Mouse (Mus musculus) splenic B cell, adult 2 months (primary cell): Measurements from ENCODE around the gene Cdh13.

Experiments used
- DNase-seq: peaks from one replicate; pipeline ENCODE4 v3.0.0-alpha.2; 2011; ENCODE audit warnings: low read depth, low spot score
- H3K27me3 ChIP-seq: 2 replicates; pipeline ENCODE4 v1.6.1; 2012; ENCODE audit warnings: mild to moderate bottlenecking, low read length, moderate library complexity, mixed read lengths; ENCODE audit not compliant: control insufficient read depth, poor library complexity, insufficient read depth, severe bottlenecking
- H3K36me3 ChIP-seq: 2 replicates; pipeline ENCODE4 v1.6.1; 2012; ENCODE audit warnings: mild to moderate bottlenecking, low read length, moderate library complexity, mixed read lengths; ENCODE audit not compliant: control insufficient read depth, poor library complexity, insufficient read depth, severe bottlenecking

Cdh13 gene

GRCm38 (mm10) chr8:119195695-119196094 is 912.2 kb downstream of the Cdh13 start:
- DNase-seq, result peak; percentile 1
- Histone ChIP-seq H3K27me3 (no peaks in the 10 kb centered on the region), H3K36me3 (no peaks in the 10 kb centered on the region)

DNA sequence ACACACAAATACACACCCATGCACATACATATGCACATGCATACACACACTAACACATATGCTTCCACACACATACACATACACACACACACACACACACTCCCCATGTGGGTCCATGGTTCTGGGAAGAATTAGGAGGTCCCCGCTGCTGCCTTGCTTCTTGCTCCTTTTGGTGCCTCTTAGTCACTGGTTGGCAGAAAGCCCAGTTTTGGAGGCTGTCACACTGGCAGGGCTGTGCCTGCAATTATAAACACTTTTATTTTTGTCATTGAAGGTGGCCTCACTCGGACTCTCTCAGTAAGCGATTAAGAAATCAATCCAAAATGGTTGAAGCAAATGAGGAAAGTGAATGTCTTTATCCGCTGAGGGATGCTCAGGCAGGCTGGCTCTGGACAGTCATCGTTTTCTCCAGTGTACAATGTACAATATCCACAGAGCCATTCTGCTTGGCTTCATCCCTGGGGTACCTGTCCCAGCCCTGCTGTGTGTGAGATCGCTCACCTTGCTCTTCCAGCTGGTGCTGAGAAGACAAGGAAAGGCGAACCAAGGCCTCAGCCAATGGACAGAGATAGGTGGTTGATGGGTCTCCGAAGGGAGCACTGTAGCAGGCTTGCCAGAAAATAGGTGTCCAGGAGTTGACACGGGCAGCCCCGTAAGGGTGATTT is 913.1 kb downstream of the Cdh13 start:
- H3K27me3 ChIP-seq, result no peaks in the 10 kb centered on the region
- no peak for DNase-seq
- no peaks in the 10 kb centered on the region for H3K36me3 ChIP-seq

DNA sequence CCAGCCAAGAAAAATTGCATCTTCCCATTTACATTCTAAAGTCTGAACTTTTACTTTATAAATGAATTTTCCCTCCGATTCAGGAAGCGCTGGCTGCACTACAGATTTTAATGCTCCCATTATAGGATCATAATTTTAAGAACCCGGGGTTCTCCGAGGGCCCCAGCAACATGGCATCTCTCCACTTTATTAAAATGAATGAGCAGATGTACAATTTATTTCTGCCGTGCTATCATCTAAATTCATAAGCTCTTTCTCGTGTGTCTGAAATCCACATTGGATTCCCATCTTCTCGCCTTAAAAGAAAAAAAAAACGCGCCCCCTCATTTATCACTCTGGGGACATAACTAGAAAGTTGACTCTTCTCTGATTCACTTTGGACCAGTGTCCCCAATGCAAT is 925.0 kb downstream of the Cdh13 start:
- DNase-seq, result no peak
- Histone ChIP-seq H3K27me3 (no peaks in the 10 kb centered on the region), H3K36me3 (no peaks in the 10 kb centered on the region)

GRCm38 (mm10) chr8:119224547-119224946 is 941.0 kb downstream of the Cdh13 start:
- peak; percentile 56 for DNase-seq
- Histone ChIP-seq H3K36me3 (no peaks in the 10 kb centered on the region), H3K27me3 (no peaks in the 10 kb centered on the region)

- DNase-seq, result no peak
- no peaks in the 10 kb centered on the region for H3K36me3 ChIP-seq
- H3K27me3 ChIP-seq, result no peaks in the 10 kb centered on the region
These were observed 961.6 kb downstream of the Cdh13 start for GRCm38 (mm10) chr8:119245181-119245580.

- Histone ChIP-seq H3K36me3 (no peaks in the 10 kb centered on the region), H3K27me3 (no peaks in the 10 kb centered on the region)
- no peak for DNase-seq
These were observed 962.1 kb downstream of the Cdh13 start for GRCm38 (mm10) chr8:119245641-119246040.

- Histone ChIP-seq H3K36me3 (no peaks in the 10 kb centered on the region), H3K27me3 (no peaks in the 10 kb centered on the region)
- no peak for DNase-seq
These were observed 970.8 kb downstream of the Cdh13 start for GRCm38 (mm10) chr8:119254358-119254757.

- no peaks in the 10 kb centered on the region for H3K27me3 ChIP-seq
- H3K36me3 ChIP-seq, result no peaks in the 10 kb centered on the region
- no peak for DNase-seq
These were observed 975.1 kb downstream of the Cdh13 start for GRCm38 (mm10) chr8:119258642-119259041.

- no peak for DNase-seq
- no peaks in the 10 kb centered on the region for H3K27me3 ChIP-seq
- no peaks in the 10 kb centered on the region for H3K36me3 ChIP-seq
These were observed 980.2 kb downstream of the Cdh13 start for GRCm38 (mm10) chr8:119263750-119264149.

DNA sequence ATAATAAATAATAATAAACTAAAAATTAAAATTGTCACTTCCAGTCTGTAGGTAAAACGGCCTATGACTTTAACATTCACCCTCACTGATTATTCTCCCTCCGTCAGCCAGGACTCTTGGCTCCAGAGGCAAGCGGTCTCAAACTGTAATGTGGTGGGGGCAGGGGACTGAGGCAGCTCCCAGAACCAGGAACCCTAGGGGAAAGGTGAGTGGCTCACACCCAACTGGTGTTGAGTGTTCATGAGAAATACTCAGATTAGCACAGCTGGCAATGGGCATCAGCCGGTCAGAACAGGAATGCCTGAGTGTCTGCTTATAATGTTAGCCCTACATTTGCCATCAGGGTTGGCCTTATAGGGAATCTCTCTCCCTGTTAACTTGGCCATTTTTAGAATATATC is 982.8 kb downstream of the Cdh13 start:
- DNase-seq, result no peak
- no peaks in the 10 kb centered on the region for H3K36me3 ChIP-seq
- no peaks in the 10 kb centered on the region for H3K27me3 ChIP-seq

DNA sequence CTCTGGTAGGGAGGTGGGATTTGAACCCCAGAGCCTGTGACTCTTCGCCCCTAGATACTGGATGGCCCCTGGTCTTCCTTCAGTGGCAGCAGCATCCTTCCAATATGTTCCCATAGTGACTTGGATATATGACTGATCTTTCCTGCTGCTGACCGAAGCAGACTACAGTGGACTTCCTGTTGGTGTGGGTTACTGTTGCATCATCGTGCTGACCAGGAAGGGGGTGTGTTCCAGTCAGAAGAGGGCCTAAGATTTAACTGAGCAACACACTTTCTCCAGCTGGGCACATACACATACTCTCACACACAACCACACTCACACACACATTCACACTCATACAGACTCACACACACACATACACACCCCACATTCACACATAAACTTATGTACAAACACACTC is 986.0 kb downstream of the Cdh13 start:
- DNase-seq, result no peak
- Histone ChIP-seq H3K27me3 (no peaks in the 10 kb centered on the region), H3K36me3 (no peaks in the 10 kb centered on the region)

GRCm38 (mm10) chr8:119270371-119270770 is 986.8 kb downstream of the Cdh13 start:
- H3K27me3 ChIP-seq, result no peaks in the 10 kb centered on the region
- no peak for DNase-seq
- H3K36me3 ChIP-seq, result no peaks in the 10 kb centered on the region

GRCm38 (mm10) chr8:119272891-119273290 is 989.4 kb downstream of the Cdh13 start:
- DNase-seq, result no peak
- Histone ChIP-seq H3K36me3 (no peaks in the 10 kb centered on the region), H3K27me3 (no peaks in the 10 kb centered on the region)

DNA sequence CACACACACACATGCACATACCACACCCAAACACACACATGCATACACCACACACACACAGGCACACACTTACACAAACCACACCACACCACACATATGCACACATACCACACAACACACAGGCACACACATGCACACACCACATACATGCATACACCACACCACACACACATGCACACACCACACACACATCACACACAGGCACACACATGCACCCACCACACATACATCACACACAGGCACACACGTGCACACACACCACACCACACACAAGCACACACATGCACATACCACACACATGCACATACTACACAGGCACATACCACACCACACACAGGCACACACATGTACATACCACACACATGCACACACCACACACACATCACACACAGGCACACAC is 991.9 kb downstream of the Cdh13 start:
- DNase-seq, result no peak
- H3K27me3 ChIP-seq, result no peaks in the 10 kb centered on the region
- no peaks in the 10 kb centered on the region for H3K36me3 ChIP-seq

DNA sequence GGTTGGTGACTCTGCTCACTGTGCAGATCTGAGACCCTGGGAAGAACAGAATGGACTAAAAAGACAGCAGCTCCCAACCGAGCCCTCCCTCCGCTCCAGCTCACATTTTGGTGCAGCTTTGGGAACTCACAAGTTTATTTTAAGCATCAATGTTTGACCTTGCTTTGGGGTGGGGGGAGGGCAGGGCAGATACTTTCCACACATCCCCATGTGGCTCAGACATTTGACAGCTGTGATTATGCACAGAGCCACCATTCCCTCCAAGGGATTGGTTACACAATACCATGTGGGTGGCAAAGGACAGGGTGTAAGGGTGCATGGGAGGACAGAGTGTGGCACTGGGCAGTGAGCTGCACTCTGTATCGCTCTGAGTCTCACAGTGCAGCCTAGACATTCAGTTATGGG is 993.5 kb downstream of the Cdh13 start:
- H3K36me3 ChIP-seq, result no peaks in the 10 kb centered on the region
- no peaks in the 10 kb centered on the region for H3K27me3 ChIP-seq
- DNase-seq, result no peak

DNA sequence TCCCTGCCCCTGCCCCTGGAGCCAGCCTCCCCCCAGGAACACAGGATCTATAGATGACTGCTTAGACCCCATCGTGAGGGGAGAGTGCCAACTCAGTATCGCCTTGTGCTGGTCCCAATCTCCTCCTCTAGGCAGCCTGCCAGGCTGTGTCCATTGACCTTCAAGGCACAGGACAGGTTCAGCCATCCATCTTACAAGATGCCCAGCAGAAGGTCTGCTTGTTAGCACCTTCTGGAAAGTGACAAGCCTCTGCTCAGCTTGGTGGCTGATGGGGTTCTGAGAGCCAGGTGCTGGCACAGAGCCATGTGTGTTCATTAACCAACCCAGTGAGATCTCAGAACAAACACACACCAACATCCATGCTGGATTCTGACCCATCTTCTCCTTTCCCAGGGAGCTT is 998.2 kb downstream of the Cdh13 start:
- no peak for DNase-seq
- Histone ChIP-seq H3K27me3 (no peaks in the 10 kb centered on the region), H3K36me3 (no peaks in the 10 kb centered on the region)
